Mouse (Mus musculus) thymus, postnatal 0 days (tissue): Measurements from ENCODE around the gene Clstn1. TPM values are rescaled to one million over a fixed set of nuclear protein-coding genes. Genes with fewer than 3 reads are reported as not detected.

Experiments
- DNase-seq: peaks from one replicate; pipeline ENCODE4 v3.0.0-alpha.2; 2015; ENCODE audit warnings: low spot score
- polyA plus RNA-seq: library from polyadenylated mRNA; unstranded; fragments of >200 nt; fragmentation: Nextera tagmentation; extraction: Ambion mirVana; gene quantifications from 2 replicates; pipeline ENCODE4 v1.2.1, GENCODE M21; 2015

Gene Clstn1
- polyA plus RNA-seq, 1 experiment from 2014 or later: 21.1 TPM

GRCm38 (mm10) chr4:149564452-149565407 lies 21.5 kb upstream of the Clstn1 start:
- DNase-seq: no peak

- no peak for DNase-seq
Observed at GRCm38 (mm10) chr4:149567432-149568026, 18.7 kb upstream of the Clstn1 start.

GRCm38 (mm10) chr4:149568622-149569021 lies 17.6 kb upstream of the Clstn1 start:
- DNase-seq: no peak

GRCm38 (mm10) chr4:149569781-149570497 lies 16.3 kb upstream of the Clstn1 start:
- DNase-seq: no peak

GRCm38 (mm10) chr4:149570498-149570863 lies 15.8 kb upstream of the Clstn1 start:
- no peak for DNase-seq

GRCm38 (mm10) chr4:149571209-149571608 lies 15.1 kb upstream of the Clstn1 start:
- no peak for DNase-seq

- no peak for DNase-seq
Observed at GRCm38 (mm10) chr4:149571651-149572149, 14.6 kb upstream of the Clstn1 start.

- DNase-seq: no peak
Observed at GRCm38 (mm10) chr4:149572446-149572845, 13.8 kb upstream of the Clstn1 start.

- DNase-seq: no peak
Observed at GRCm38 (mm10) chr4:149572851-149573250, 13.4 kb upstream of the Clstn1 start.

GRCm38 (mm10) chr4:149574391-149574821 lies 11.9 kb upstream of the Clstn1 start:
- DNase-seq: no peak

GRCm38 (mm10) chr4:149576061-149576460 lies 10.2 kb upstream of the Clstn1 start:
- DNase-seq: no peak

- no peak for DNase-seq
Observed at GRCm38 (mm10) chr4:149576993-149577548, 9.2 kb upstream of the Clstn1 start.

GRCm38 (mm10) chr4:149578085-149578681 lies 8.1 kb upstream of the Clstn1 start:
- no peak for DNase-seq

- DNase-seq: no peak
Observed at GRCm38 (mm10) chr4:149578831-149579230, 7.4 kb upstream of the Clstn1 start.

GRCm38 (mm10) chr4:149585236-149585635 lies 1.0 kb upstream of the Clstn1 start:
- DNase-seq: no peak

- DNase-seq: no peak
Observed at GRCm38 (mm10) chr4:149586783-149587595, 721 bp downstream of the Clstn1 start.

GRCm38 (mm10) chr4:149587596-149588168 lies 1.4 kb downstream of the Clstn1 start:
- no peak for DNase-seq

- no peak for DNase-seq
Observed at GRCm38 (mm10) chr4:149590200-149590599, 3.9 kb downstream of the Clstn1 start.

GRCm38 (mm10) chr4:149591486-149591885 lies 5.2 kb downstream of the Clstn1 start:
- DNase-seq: no peak
